Mouse (Mus musculus) layer of hippocampus, postnatal 14 days (tissue): ENCODE measurements around the gene Shisa5. TPM values are rescaled to one million over a fixed set of nuclear protein-coding genes. Genes with fewer than 3 reads are reported as not detected.

Experiments used
- DNase-seq, 2 experiments: peaks; one replicate each; pipeline ENCODE4 v3.0.0; 2021 to 2022; ENCODE audit warnings: low spot score in 2 of 2, mixed read lengths in 1 of 2
- total RNA-seq, 2 experiments: library from RNA; stranded (reverse); gene quantifications; 2 replicates each; pipeline ENCODE4 v1.2.3; 2021

Gene Shisa5
- total RNA-seq, 2 experiments from 2014 or later: 42.5 to 49.9 TPM

DNA sequence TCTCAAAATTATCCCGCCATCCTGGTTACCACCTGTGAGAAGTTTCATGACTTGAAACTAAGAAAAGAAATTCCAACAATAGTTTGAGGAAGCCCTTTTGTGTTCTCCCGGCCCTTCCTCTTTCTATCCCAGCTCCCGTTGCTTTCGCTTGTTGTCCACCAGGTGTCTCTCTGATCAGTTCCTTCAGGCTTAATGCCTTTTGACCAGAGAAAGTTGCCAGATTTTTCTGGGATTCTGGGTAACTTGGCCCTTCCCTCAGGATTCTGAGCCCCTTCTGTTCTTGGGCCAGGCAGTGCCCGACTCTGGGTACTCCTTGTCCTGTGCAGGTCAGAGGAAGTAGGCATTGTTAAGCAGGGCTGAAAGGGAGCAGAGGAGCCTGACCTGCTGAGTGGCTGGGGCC is 49.6 kb downstream of the Shisa5 start:
- peak; percentile 43 to 80 for DNase-seq

DNA sequence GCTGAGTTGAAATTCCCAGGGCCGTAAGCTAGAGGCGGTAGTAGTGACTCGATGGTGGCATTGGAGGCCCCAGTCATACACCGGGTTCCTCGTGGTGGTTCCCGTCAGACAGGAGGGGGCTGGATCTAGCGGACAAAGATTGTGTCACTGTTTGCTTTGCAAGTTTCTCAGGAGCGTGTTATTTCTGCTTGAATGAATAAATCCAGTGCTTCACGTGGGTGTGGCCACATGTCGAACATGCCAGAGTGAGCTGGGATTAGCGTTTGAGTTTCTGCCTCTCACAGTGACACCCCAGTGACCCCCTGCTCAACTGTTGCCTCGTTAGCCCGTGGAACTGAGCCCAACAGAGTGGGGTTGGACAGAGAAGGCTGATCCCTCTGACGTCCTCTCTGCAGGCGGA is 52.1 kb downstream of the Shisa5 start:
- no peak for DNase-seq

GRCm38 (mm10) chr9:109091802-109092201 is 53.4 kb downstream of the Shisa5 start:
- no peak for DNase-seq

- no peak for DNase-seq
Observed at GRCm38 (mm10) chr9:109092799-109093198, 54.4 kb downstream of the Shisa5 start.

DNA sequence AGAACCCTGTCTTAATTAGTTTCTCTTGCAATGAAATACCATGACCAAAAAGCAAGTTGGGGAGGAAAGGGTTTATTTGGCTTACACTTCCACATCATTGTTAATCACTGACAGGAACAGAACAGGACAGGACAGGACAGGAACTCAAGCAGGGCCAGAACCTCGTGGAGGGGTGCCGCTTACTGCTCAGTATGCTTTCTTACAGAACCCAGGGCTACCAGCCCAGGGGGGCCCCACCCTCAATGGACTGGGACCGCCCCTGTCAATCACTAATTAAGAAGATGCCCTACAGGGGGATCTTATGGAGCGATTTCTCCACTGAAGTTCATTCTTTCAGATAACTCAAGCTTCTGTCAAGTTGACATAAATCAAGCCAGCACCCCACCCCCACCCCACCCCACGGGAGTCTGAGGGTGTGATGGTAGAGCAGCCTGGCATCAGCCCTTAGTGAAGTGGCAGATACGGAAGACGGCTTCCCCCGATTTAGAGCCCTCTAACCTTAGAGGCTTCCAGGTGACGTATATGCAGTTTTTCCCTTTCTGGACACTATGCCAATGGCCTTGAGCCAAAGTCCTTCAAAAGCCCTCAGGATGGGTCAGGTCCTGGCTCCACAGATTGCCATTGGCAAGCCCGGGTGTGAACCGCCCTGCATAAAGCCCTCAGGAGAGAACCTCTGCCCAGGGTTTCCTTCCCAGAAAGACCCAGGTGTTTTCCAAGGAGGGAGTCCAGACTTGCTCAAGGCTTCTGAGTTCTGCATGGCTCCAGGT is 55.6 kb downstream of the Shisa5 start:
- DNase-seq: no peak

DNA sequence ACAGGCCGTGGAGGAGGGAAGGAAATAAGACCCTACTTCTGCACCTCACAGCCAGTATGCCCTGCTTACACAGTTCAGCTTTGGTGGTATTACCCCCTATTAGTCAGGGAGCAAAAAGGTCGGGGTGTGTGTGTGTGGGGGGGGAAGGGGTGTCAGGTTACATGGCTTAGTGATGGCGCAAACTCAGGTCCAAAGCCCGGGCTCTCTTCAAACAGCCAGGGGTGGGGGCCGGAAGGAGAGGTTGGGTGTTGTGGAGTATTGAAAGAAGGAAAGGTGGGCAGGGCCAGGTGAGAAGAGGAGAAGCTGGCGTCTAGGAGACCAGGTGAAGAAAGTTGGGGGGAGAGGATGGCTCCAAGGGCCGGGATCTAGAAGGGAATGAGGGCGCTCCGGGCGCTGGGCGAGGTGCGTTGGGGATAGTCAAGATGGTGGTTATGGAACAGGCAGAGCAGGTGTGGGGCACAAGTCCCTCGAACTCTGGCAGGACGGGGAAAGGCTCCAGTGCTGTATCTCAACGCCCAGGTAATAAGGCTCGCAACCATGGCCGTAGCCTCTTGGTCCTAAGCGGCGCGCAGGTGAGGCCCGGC is 56.3 kb downstream of the Shisa5 start:
- DNase-seq: no peak

GRCm38 (mm10) chr9:109095137-109095982 is 57.0 kb downstream of the Shisa5 start, which contains the start of gene Plxnb1:
TSS of gene Plxnb1 (plus strand) at chr9:109095389.
- DNase-seq: peak; percentile 76 to 80

DNA sequence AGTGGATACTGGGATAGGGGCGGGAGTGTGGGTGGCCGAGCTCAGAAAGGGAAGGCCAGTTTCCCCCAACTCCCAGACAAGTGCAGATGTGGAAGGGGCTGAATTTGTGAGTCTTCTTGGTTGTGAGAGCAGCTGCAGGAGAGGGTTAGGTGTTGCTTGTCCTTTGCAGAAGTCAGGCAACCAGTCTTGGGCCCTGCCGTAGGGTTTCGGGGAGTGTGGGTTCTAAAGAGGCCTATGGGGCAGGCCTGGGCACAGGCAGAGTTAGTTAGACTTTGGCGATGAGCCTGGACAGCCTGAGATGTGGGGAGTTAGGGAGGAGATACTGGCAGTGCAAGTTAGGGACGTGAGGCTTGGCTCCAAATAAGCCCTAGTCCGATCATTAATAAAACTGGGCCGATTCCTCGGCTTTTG is 57.9 kb downstream of the Shisa5 start:
- DNase-seq: peak; percentile 27 to 60

DNA sequence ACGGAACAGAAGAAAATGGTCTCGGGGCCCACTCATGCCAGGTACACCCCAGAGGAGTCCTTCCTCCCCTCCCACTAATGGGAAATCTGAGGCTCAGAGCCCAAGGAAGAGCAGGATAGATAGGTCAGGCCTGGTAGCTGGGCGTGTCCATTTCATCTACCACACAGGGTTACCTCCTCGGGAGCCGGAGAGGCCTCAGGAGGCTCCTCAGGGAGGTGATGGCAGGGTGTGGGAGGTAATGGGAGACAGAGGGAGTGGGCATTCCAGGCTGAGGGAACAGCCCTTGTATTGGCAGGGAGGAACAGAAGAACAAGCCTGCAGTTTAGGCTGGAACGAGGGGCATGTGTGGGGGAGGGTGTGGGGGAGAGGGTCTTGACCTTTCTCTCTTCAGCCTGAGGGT is 58.5 kb downstream of the Shisa5 start:
- DNase-seq: no peak

GRCm38 (mm10) chr9:109097291-109097690 is 58.9 kb downstream of the Shisa5 start:
- no peak for DNase-seq

DNA sequence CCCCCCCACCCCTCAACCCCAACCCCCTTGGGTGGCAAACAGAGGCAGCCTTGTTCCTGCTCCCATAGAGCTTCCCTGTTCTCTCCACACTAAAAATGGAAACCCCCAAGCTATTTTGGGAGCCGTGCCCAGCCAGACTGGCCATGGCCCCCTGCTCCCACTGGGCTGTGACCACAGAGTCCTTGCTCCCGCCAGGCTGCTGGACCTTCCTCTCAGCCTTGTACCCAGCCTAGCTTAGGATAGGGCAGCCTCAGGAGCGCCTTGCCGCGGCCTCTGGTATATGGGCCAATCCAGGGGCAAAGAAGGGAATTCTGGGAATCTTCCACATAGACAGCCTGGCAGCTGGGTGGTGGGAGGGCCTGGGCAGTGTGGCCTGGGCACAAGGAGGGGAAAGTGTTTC is 59.5 kb downstream of the Shisa5 start:
- DNase-seq: peak; percentile 70 to 87

DNA sequence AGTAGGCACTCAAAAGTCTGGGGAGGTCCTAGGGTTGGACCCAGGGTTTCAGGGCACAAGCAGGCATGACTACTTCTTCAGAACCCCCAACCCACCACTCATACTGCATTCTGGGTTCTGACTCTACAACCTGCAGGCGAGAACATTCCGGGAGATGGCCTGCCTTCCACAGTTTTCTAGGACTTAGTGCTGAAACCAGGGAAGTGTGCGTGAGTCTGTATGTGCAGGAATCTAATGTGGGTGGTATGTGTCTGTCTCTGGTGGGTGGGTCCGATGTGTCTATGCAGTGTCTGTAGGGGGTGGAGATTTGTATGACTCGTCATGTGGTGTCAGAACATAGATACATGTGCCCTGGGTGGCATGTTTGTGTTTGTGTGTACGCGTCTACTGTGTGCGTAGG is 60.0 kb downstream of the Shisa5 start:
- DNase-seq: no peak

DNA sequence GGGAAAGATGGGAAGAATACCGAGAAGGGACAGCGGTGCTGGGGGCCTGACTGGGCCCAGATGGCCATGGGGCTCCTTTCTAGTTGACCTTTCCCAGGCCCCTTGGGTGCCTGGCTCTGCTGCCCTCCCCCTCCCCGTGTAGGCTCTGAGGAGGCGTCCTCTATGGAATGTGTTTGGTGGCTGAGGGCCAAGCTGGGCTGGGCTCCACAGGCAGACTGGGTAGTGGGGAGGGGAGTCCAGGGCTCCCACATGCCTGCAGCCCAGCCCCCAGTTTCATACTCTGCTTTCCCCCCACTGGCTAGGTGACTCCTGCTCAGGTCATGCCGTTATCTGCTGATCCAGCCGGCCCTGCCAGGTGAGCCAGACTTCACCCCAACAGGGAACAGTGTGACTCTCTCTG is 60.6 kb downstream of the Shisa5 start:
- DNase-seq: peak; percentile 32 to 55

DNA sequence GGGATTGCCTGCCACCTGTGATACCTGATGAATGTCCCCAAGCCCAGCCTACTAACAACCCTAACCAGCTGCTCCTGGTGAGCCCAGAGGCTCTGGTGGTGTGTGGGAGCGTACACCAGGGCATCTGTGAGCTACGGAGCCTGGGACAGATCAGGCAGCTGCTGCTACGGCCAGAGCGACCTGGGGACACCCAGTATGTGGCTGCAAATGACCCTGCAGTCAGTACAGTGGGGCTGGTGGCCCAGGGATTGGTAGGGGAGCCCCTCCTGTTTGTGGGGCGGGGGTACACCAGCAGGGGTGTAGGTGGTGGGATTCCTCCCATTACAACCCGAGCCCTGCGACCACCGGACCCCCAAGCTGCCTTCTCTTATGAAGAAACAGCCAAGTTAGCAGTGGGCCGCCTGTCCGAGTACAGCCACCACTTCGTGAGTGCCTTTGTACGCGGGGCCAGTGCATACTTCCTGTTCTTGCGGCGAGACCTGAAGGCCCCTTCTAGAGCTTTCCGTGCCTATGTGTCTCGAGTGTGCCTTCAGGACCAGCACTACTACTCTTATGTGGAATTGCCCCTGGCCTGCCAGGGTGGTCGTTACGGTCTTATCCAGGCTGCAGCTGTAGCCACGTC is 62.1 kb downstream of the Shisa5 start:
- no peak for DNase-seq

DNA sequence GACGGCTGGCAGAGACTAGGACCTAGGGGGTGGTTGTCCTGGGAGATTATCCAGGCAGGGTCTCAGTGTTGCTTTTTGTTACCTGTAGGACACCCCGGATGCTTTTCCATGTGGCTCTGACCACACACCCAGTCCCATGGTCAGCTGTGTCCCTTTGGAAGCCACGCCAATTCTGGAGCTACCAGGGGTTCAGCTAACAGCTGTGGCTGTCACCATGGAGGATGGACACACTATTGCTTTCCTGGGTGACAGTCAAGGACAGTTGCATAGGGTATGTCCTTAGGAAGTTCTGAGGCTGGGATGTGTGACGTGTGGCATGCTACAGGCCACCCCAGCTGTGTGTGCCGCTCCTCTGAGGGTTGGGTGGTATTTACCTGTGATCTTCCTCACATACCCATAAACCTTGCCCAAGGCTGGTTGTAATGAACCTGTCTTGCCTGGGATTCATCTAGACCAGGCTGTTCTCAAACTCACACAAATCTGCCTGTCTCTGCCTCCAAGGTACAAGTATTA is 63.6 kb downstream of the Shisa5 start:
- no peak for DNase-seq

GRCm38 (mm10) chr9:109102541-109102940 is 64.2 kb downstream of the Shisa5 start:
- no peak for DNase-seq

GRCm38 (mm10) chr9:109103250-109103649 is 64.9 kb downstream of the Shisa5 start:
- no peak for DNase-seq

- no peak for DNase-seq
Observed at GRCm38 (mm10) chr9:109104083-109104482, 65.7 kb downstream of the Shisa5 start.

DNA sequence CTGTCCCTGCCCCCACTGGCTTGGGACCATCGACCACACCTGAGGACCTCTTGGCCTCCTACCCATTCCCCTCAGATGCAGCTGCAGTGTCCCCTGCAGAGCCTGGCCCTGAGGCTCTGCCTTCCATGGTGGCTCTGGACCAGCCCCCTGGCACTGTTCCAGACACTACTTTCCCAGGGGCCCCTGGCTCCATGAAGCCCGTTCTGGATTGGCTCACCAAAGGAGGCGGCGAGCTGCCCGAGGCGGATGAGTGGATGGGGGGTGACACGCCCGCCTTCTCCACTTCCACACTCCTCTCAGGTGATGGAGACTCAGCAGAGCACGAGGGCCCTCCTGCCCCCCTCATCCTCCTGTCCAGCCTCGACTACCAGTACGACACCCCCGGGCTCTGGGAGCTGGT is 66.6 kb downstream of the Shisa5 start:
- DNase-seq: peak; percentile 45 to 54

GRCm38 (mm10) chr9:109105648-109106047 is 67.3 kb downstream of the Shisa5 start:
- DNase-seq: no peak

DNA sequence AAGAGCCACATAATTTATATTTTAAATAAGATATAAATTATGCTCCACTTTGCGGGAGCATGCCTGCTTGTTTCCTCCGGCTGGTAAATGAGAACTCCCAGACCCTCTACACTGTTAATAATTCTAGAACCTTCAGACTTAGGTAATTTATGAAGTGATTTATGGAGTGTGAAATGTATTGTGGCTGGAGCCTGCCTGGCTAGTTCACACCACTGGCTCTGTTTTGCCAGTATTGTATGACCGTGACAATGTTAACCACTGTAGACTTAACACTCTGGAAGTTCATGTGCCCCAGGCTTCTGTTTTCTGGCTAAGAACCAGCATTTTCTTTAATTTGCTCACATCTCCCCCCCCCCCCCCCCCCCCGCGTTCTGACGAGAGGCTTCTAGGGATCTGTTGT is 69.0 kb downstream of the Shisa5 start:
- no peak for DNase-seq
